Mouse (Mus musculus) liver, embryonic 18 days (tissue): ENCODE measurements around the gene Gm12695. TPM values are rescaled to one million over a fixed set of nuclear protein-coding genes. Genes with fewer than 3 reads are reported as not detected.

Experiments used
- polyA plus RNA-seq: library from polyadenylated mRNA; depleted of rRNA; stranded (reverse); fragments of >200 nt; gene quantifications from 2 replicates; pipeline ENCODE4 v1.2.3, GENCODE M21; 2012; rRNA removed

The Gm12695 gene
- not detected in 2 replicates for polyA plus RNA-seq

DNA sequence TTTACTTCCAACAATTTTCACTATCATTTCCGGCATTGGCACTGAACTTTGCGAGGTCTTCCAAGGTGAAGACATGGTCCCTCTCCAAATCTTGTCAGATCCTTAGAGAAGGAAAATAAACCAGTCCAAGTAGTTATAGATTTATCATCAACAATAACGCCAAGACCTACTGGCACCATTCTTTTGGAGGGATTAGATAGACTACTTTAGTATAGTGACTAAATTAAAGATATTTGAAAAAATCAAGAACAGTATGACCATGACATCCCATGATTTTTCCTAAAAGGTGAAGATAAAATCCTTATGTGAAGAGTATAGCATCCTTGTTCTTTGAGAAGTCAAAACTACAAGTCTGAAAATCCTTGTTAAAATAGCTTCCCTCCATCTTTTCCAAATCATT is at the start of gene Gm12695:
Gene Gm12695 (minus strand): TSS at position 101 of the 400 bp plus-strand sequence.

Other genes starting within 250 kb of the Gm12695 start
- gene Cyp2j6, start 231.5 kb downstream of the Gm12695 start, polyA plus RNA-seq, result 4.6 and 6.1 TPM in 2 replicates
- 1.3 and 1.8 TPM in 2 replicates for gene Cyp2j9, start 193.6 kb downstream of the Gm12695 start, polyA plus RNA-seq
- 11.7 and 27.7 TPM in 2 replicates for gene Cyp2j5, start 121.0 kb downstream of the Gm12695 start, polyA plus RNA-seq